Mouse (Mus musculus): ENCODE measurements around the gene Ppfia3. TPM values are rescaled to one million over a fixed set of nuclear protein-coding genes. Genes with fewer than 3 reads are reported as not detected.

Gene Ppfia3
- polyA plus RNA-seq (2011; ENCODE audit: insufficient read length, low read depth, missing spikeins) = 2.5 and 2.7 TPM in 2 replicates

GRCm38 (mm10) chr7:45366652-45367019 is at the start of gene Ppfia3:
TSS of gene Ppfia3 (minus strand) at chr7:45367019.
- H3K4me3 ChIP-seq (ENCODE audit: insufficient read depth, low read length) = peak within 1 kb of the TSS; percentile 51
- H3K27ac ChIP-seq (ENCODE audit: insufficient read depth, low read length) = no peak within 1 kb of the TSS
- no peak for TF ChIP-seq POLR2A (IDR thresholded peaks at IDR 0.05; ENCODE audit: low read depth, low read length)
- no peak for TF ChIP-seq CTCF (IDR thresholded peaks at IDR 0.05; ENCODE audit: borderline replicate concordance, insufficient read depth, low read length)
- H3K4me1 ChIP-seq (ENCODE audit: control insufficient read depth, insufficient read depth, low read length) = no peaks in the 10 kb centered on the region

- Histone ChIP-seq H3K4me3 (ENCODE audit: insufficient read depth, low read length) (no peak overlapping the region), H3K4me1 (ENCODE audit: control insufficient read depth, insufficient read depth, low read length) (no peaks in the 10 kb centered on the region), H3K27ac (ENCODE audit: insufficient read depth, low read length) (no peak overlapping the region)
- TF ChIP-seq CTCF (IDR thresholded peaks at IDR 0.05; ENCODE audit: borderline replicate concordance, insufficient read depth, low read length) (no peak), POLR2A (IDR thresholded peaks at IDR 0.05; ENCODE audit: low read depth, low read length) (no peak)
Measured at GRCm38 (mm10) chr7:45415636-45416035, 48.8 kb upstream of the Ppfia3 start.

- H3K4me3 ChIP-seq (ENCODE audit: insufficient read depth, low read length) = no peak overlapping the region
Measured at GRCm38 (mm10) chr7:45414740-45415224, 48.0 kb upstream of the Ppfia3 start.

GRCm38 (mm10) chr7:45413864-45414739 is 47.3 kb upstream of the Ppfia3 start:
- Histone ChIP-seq H3K27ac (ENCODE audit: insufficient read depth, low read length) (no peak overlapping the region), H3K4me3 (ENCODE audit: insufficient read depth, low read length) (peak overlapping the region; percentile 24; the same call in 1 of the 2 replicates), H3K4me1 (ENCODE audit: control insufficient read depth, insufficient read depth, low read length) (no peaks in the 10 kb centered on the region)
- TF ChIP-seq CTCF (IDR thresholded peaks at IDR 0.05; ENCODE audit: borderline replicate concordance, insufficient read depth, low read length) = no peak

More at GRCm38 (mm10) chr7:45414740-45415224, 48.0 kb upstream of the Ppfia3 start:
- TF ChIP-seq CTCF (IDR thresholded peaks at IDR 0.05; ENCODE audit: borderline replicate concordance, insufficient read depth, low read length) (no peak), POLR2A (IDR thresholded peaks at IDR 0.05; ENCODE audit: low read depth, low read length) (no peak)
- Histone ChIP-seq H3K4me1 (ENCODE audit: control insufficient read depth, insufficient read depth, low read length) (no peaks in the 10 kb centered on the region), H3K27ac (ENCODE audit: insufficient read depth, low read length) (no peak overlapping the region)

- Histone ChIP-seq H3K4me1 (ENCODE audit: control insufficient read depth, insufficient read depth, low read length) (no peaks in the 10 kb centered on the region), H3K4me3 (ENCODE audit: insufficient read depth, low read length) (peak within 1 kb of the TSS; percentile 24), H3K27ac (ENCODE audit: insufficient read depth, low read length) (no peak within 1 kb of the TSS)
- TF ChIP-seq CTCF (IDR thresholded peaks at IDR 0.05; ENCODE audit: borderline replicate concordance, insufficient read depth, low read length) (no peak), POLR2A (IDR thresholded peaks at IDR 0.05; ENCODE audit: low read depth, low read length) (no peak)
Measured at GRCm38 (mm10) chr7:45413113-45413863, 46.5 kb upstream of the Ppfia3 start, which contains the start of gene Ntf5. TSS of gene Ntf5 (plus strand) at chr7:45413695.

GRCm38 (mm10) chr7:45412421-45412820 is 45.6 kb upstream of the Ppfia3 start:
- Histone ChIP-seq H3K27ac (ENCODE audit: insufficient read depth, low read length) (no peak overlapping the region), H3K4me3 (ENCODE audit: insufficient read depth, low read length) (no peak overlapping the region), H3K4me1 (ENCODE audit: control insufficient read depth, insufficient read depth, low read length) (no peaks in the 10 kb centered on the region)
- no peak for TF ChIP-seq POLR2A (IDR thresholded peaks at IDR 0.05; ENCODE audit: low read depth, low read length)
- TF ChIP-seq CTCF (IDR thresholded peaks at IDR 0.05; ENCODE audit: borderline replicate concordance, insufficient read depth, low read length) = no peak

GRCm38 (mm10) chr7:45409497-45410163 is 42.8 kb upstream of the Ppfia3 start:
- Histone ChIP-seq H3K4me1 (ENCODE audit: control insufficient read depth, insufficient read depth, low read length) (no peaks in the 10 kb centered on the region), H3K4me3 (ENCODE audit: insufficient read depth, low read length) (no peak overlapping the region), H3K27ac (ENCODE audit: insufficient read depth, low read length) (no peak overlapping the region)
- TF ChIP-seq POLR2A (IDR thresholded peaks at IDR 0.05; ENCODE audit: low read depth, low read length) (no peak), CTCF (IDR thresholded peaks at IDR 0.05; ENCODE audit: borderline replicate concordance, insufficient read depth, low read length) (no peak)

- Histone ChIP-seq H3K4me3 (ENCODE audit: insufficient read depth, low read length) (no peak overlapping the region), H3K27ac (ENCODE audit: insufficient read depth, low read length) (no peak overlapping the region), H3K4me1 (ENCODE audit: control insufficient read depth, insufficient read depth, low read length) (no peaks in the 10 kb centered on the region)
- TF ChIP-seq CTCF (IDR thresholded peaks at IDR 0.05; ENCODE audit: borderline replicate concordance, insufficient read depth, low read length) (no peak), POLR2A (IDR thresholded peaks at IDR 0.05; ENCODE audit: low read depth, low read length) (no peak)
Measured at GRCm38 (mm10) chr7:45408949-45409348, 42.1 kb upstream of the Ppfia3 start.

- Histone ChIP-seq H3K4me3 (ENCODE audit: insufficient read depth, low read length) (no peak overlapping the region), H3K27ac (ENCODE audit: insufficient read depth, low read length) (no peak overlapping the region), H3K4me1 (ENCODE audit: control insufficient read depth, insufficient read depth, low read length) (no peaks in the 10 kb centered on the region)
- TF ChIP-seq CTCF (IDR thresholded peaks at IDR 0.05; ENCODE audit: borderline replicate concordance, insufficient read depth, low read length) = no peak
Measured at GRCm38 (mm10) chr7:45408351-45408750, 41.5 kb upstream of the Ppfia3 start.

All from embryonic fibroblast, embryonic 13.5 days (primary cell).